Mouse (Mus musculus): ENCODE data around the gene Gnao1. TPM values are rescaled to one million over a fixed set of nuclear protein-coding genes. Genes with fewer than 3 reads are reported as not detected.

Gene Gnao1
- total and polyA plus RNA-seq, 3 experiments, result 1.1 to 13.5 (median 3.5) TPM

- H3K4me1 ChIP-seq (ENCODE audit: control insufficient read depth in 1 of 2, insufficient read depth in 2 of 2), result peaks cover 0 to 4% of the 10 kb centered on the region in 2 experiments; a peak in 1 of 4 replicates
- TF ChIP-seq IRF4 (IDR thresholded peaks at IDR 0.05; ENCODE audit: low read depth, low read length) (no peak), RCOR1 (conservative IDR thresholded peaks at IDR 0.05; ENCODE audit: low read depth, low read length) (no peak), CTCF (conservative IDR thresholded peaks at IDR 0.05 in 1 of 2, IDR thresholded peaks at IDR 0.05 in 1 of 2; ENCODE audit: low read depth in 2 of 2, low read length in 2 of 2) (peak in 1 of 2 experiments; percentile 21; a peak in 2 of 4 replicates)
- H3K9ac ChIP-seq (ENCODE audit: insufficient read depth, low read depth), result no peak overlapping the region
- no peaks in the 10 kb centered on the region for H3K27me3 ChIP-seq (replicated peaks)
- no peak for DNase-seq (ENCODE audit: extremely low read depth)
- in situ Hi-C loops (cut with MboI; ENCODE audit: low pct_ligation_motif_present, low pct_unique_long_range_greater_than_20kb, low sequenced_read_pairs), result no loop called here
- no peak overlapping the region for H3K27ac ChIP-seq (ENCODE audit: insufficient read depth, low read depth)
- H3K4me3 ChIP-seq (replicated peaks in 1 of 3; ENCODE audit: low read depth in 2 of 3, low read length in 2 of 3, poor library complexity in 1 of 3), result no peak overlapping the region
- H3K9me3 ChIP-seq (replicated peaks; ENCODE audit: low read length), result no peaks in the 10 kb centered on the region
- dilution Hi-C loops (cut with MboI; ENCODE audit: extremely low pct_ligation_motif_present, extremely low pct_unique_long_range_greater_than_20kb, low sequenced_read_pairs), result no loop called here
- no peaks in the 10 kb centered on the region; the same call in 1 of the 2 replicates for H3K79me2 ChIP-seq (replicated peaks; ENCODE audit: control insufficient read depth, extremely low read depth, insufficient read depth, poor library complexity, severe bottlenecking)
- peaks cover 72 to 91% of the 10 kb centered on the region in 2 experiments for H3K36me3 ChIP-seq (replicated peaks in 1 of 2; ENCODE audit: control insufficient read depth in 1 of 2, insufficient read depth in 1 of 2, low read length in 1 of 2)
- no peak overlapping the region for H3K4me2 ChIP-seq (ENCODE audit: insufficient read depth, low read depth, poor library complexity, severe bottlenecking)
Measured at GRCm38 (mm10) chr8:93983827-93984226, 174.1 kb downstream of the Gnao1 start.

GRCm38 (mm10) chr8:93984731-93985130, 175.0 kb downstream of the Gnao1 start:
- Histone ChIP-seq H3K36me3 (replicated peaks in 1 of 2; ENCODE audit: control insufficient read depth in 1 of 2, insufficient read depth in 1 of 2, low read length in 1 of 2) (peaks cover 71 to 92% of the 10 kb centered on the region in 2 experiments), H3K4me1 (ENCODE audit: control insufficient read depth in 1 of 2, insufficient read depth in 2 of 2) (peaks cover 0 to 4% of the 10 kb centered on the region in 2 experiments; a peak in 1 of 4 replicates), H3K79me2 (replicated peaks; ENCODE audit: control insufficient read depth, extremely low read depth, insufficient read depth, poor library complexity, severe bottlenecking) (no peaks in the 10 kb centered on the region; the same call in 1 of the 2 replicates), H3K27me3 (replicated peaks) (no peaks in the 10 kb centered on the region), H3K9me3 (replicated peaks; ENCODE audit: low read length) (no peaks in the 10 kb centered on the region), H3K9ac (ENCODE audit: insufficient read depth, low read depth) (no peak overlapping the region), H3K4me3 (replicated peaks in 1 of 3; ENCODE audit: low read depth in 2 of 3, low read length in 2 of 3, poor library complexity in 1 of 3) (no peak overlapping the region), H3K27ac (ENCODE audit: insufficient read depth, low read depth) (no peak overlapping the region), H3K4me2 (ENCODE audit: insufficient read depth, low read depth, poor library complexity, severe bottlenecking) (no peak overlapping the region)
- no peak for DNase-seq (ENCODE audit: extremely low read depth)
- dilution Hi-C loops (cut with MboI; ENCODE audit: extremely low pct_ligation_motif_present, extremely low pct_unique_long_range_greater_than_20kb, low sequenced_read_pairs) (no loop called here), in situ Hi-C loops (cut with MboI; ENCODE audit: low pct_ligation_motif_present, low pct_unique_long_range_greater_than_20kb, low sequenced_read_pairs) (no loop called here)
- no peak for TF ChIP-seq PAX5 (IDR thresholded peaks at IDR 0.05; ENCODE audit: low read length)
- TF ChIP-seq CHD2 (IDR thresholded peaks at IDR 0.05; ENCODE audit: low read length), result no peak
- TF ChIP-seq RCOR1 (conservative IDR thresholded peaks at IDR 0.05; ENCODE audit: low read depth, low read length), result no peak
- no peak for TF ChIP-seq E2F4 (IDR thresholded peaks at IDR 0.05; ENCODE audit: insufficient replicate concordance, low read depth, low read length)
- no peak for TF ChIP-seq ELF1 (IDR thresholded peaks at IDR 0.05; ENCODE audit: low read depth, low read length)
- no peak for TF ChIP-seq MYC (IDR thresholded peaks at IDR 0.05; ENCODE audit: low read depth, low read length)
- no peak for TF ChIP-seq HCFC1 (IDR thresholded peaks at IDR 0.05; ENCODE audit: low read depth, low read length)
- no peak for TF ChIP-seq EP300 (IDR thresholded peaks at IDR 0.05; ENCODE audit: low read length)
- no peak for TF ChIP-seq CHD1 (IDR thresholded peaks at IDR 0.05; ENCODE audit: low read depth, low read length)
- TF ChIP-seq MXI1 (IDR thresholded peaks at IDR 0.05; ENCODE audit: low read depth, low read length), result no peak
- no peak for TF ChIP-seq JUN (IDR thresholded peaks at IDR 0.05; ENCODE audit: insufficient read depth, low read depth, low read length)

- Histone ChIP-seq H3K4me1 (ENCODE audit: control insufficient read depth in 1 of 2, insufficient read depth in 2 of 2) (no peaks in the 10 kb centered on the region), H3K4me3 (replicated peaks in 1 of 3; ENCODE audit: low read depth in 2 of 3, low read length in 2 of 3, poor library complexity in 1 of 3) (no peak overlapping the region), H3K9me3 (replicated peaks; ENCODE audit: low read length) (no peaks in the 10 kb centered on the region), H3K27me3 (replicated peaks) (no peaks in the 10 kb centered on the region), H3K4me2 (ENCODE audit: insufficient read depth, low read depth, poor library complexity, severe bottlenecking) (no peak overlapping the region), H3K36me3 (replicated peaks in 1 of 2; ENCODE audit: control insufficient read depth in 1 of 2, insufficient read depth in 1 of 2, low read length in 1 of 2) (peaks cover 34 to 53% of the 10 kb centered on the region in 2 experiments), H3K9ac (ENCODE audit: insufficient read depth, low read depth) (no peak overlapping the region), H3K79me2 (replicated peaks; ENCODE audit: control insufficient read depth, extremely low read depth, insufficient read depth, poor library complexity, severe bottlenecking) (no peaks in the 10 kb centered on the region; the same call in 1 of the 2 replicates), H3K27ac (ENCODE audit: insufficient read depth, low read depth) (no peak overlapping the region)
- no peak for DNase-seq (ENCODE audit: extremely low read depth)
- in situ Hi-C loops (cut with MboI; ENCODE audit: low pct_ligation_motif_present, low pct_unique_long_range_greater_than_20kb, low sequenced_read_pairs) (no loop called here), dilution Hi-C loops (cut with MboI; ENCODE audit: extremely low pct_ligation_motif_present, extremely low pct_unique_long_range_greater_than_20kb, low sequenced_read_pairs) (no loop called here)
- TF ChIP-seq JUN (IDR thresholded peaks at IDR 0.05; ENCODE audit: insufficient read depth, low read depth, low read length) (no peak), CTCF (conservative IDR thresholded peaks at IDR 0.05 in 1 of 2, IDR thresholded peaks at IDR 0.05 in 1 of 2; ENCODE audit: low read depth in 2 of 2, low read length in 2 of 2) (no peak), SIN3A (IDR thresholded peaks at IDR 0.05; ENCODE audit: low read length) (no peak), UBTF (IDR thresholded peaks at IDR 0.05; ENCODE audit: low read depth, low read length) (no peak), BHLHE40 (IDR thresholded peaks at IDR 0.05; ENCODE audit: low read depth, low read length) (no peak), POLR2A (IDR thresholded peaks at IDR 0.05; ENCODE audit: low read depth, low read length) (no peak), JUND (conservative IDR thresholded peaks at IDR 0.05; ENCODE audit: low read depth, low read length) (no peak), TCF12 (IDR thresholded peaks at IDR 0.05; ENCODE audit: low read depth, low read length) (no peak), TBP (conservative IDR thresholded peaks at IDR 0.05; ENCODE audit: low read depth, low read length) (no peak), KAT2A (IDR thresholded peaks at IDR 0.05; ENCODE audit: insufficient replicate concordance, low read length) (no peak), MAFK (IDR thresholded peaks at IDR 0.05; ENCODE audit: insufficient replicate concordance, low read length) (no peak), MAZ (IDR thresholded peaks at IDR 0.05; ENCODE audit: low read depth, low read length) (no peak), ZKSCAN1 (IDR thresholded peaks at IDR 0.05; ENCODE audit: borderline replicate concordance, low read depth, low read length) (no peak), EP300 (IDR thresholded peaks at IDR 0.05; ENCODE audit: low read length) (no peak), MAX (IDR thresholded peaks at IDR 0.05; ENCODE audit: low read length) (no peak), SMC3 (IDR thresholded peaks at IDR 0.05; ENCODE audit: low read depth, low read length) (no peak), MYC (IDR thresholded peaks at IDR 0.05; ENCODE audit: low read depth, low read length) (no peak)
Measured at GRCm38 (mm10) chr8:93989739-93990138, 180.0 kb downstream of the Gnao1 start.

Data from CH12.LX (cell line).